Mouse (Mus musculus) erythroblast, embryonic 14.5 days (primary cell): ENCODE results near the gene Gm10309. TPM values are rescaled to one million over a fixed set of nuclear protein-coding genes. Genes with fewer than 3 reads are reported as not detected.

Source experiments
- H3K27me3 ChIP-seq: 2 replicates; pipeline ENCODE4 v1.6.1; 2012; ENCODE audit warnings: inconsistent platforms; ENCODE audit not compliant: control insufficient read depth
- H3K36me3 ChIP-seq: 2 replicates; pipeline ENCODE4 v1.6.1; 2012; ENCODE audit warnings: mild to moderate bottlenecking, inconsistent platforms; ENCODE audit not compliant: control insufficient read depth
- H3K4me1 ChIP-seq: 2 replicates; pipeline ENCODE4 v1.6.1; 2012; ENCODE audit warnings: inconsistent platforms; ENCODE audit not compliant: control insufficient read depth
- H3K4me3 ChIP-seq: replicated peaks from 2 replicates; pipeline ENCODE3; 2012; ENCODE audit warnings: moderate library complexity, mild to moderate bottlenecking, inconsistent platforms
- H3K9me3 ChIP-seq: 2 replicates; pipeline ENCODE4 v1.6.1; 2012; ENCODE audit warnings: low read length, inconsistent platforms, mixed read lengths; ENCODE audit not compliant: control insufficient read depth
- GATA1 ChIP-seq: IDR thresholded peaks from 2 replicates; pipeline ENCODE4 v1.6.1; 2012; ENCODE audit warnings: low read length, inconsistent platforms, mixed read lengths
- TAL1 ChIP-seq: IDR thresholded peaks from 3 replicates; pipeline ENCODE4 v1.6.1; 2012; ENCODE audit warnings: low read length, inconsistent platforms, mixed read lengths
- polyA plus RNA-seq: library from polyadenylated mRNA; stranded (reverse); fragments of >175 nt; gene quantifications from 2 replicates; pipeline ENCODE4 v1.2.3, GENCODE M21; 2012

Gene Gm10309
- polyA plus RNA-seq: 0.02 TPM in 1 of 2 replicates, not detected in the other

DNA sequence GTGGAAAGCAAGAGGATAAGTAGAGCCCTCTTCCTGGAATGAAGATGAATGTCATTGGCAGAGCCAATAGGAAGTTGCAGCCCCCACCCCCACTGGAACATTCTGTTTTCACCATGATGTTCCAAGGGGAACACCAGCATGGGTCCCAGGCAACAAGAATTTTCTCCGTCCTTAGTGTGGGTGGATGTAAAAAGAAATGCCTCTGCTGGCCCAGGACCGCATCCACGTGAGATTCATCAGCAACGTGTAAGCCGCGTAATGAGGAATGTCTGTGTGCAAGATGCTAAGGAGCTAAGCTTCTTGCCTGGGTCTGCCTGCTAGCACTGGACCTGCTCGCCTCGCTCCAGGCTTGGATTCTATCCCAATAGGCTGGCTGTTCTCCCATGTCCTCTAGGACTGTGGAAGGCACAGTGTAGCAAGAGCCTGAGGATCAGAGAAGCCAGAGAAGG lies at the start of gene Gm10309:
Gene Gm10309 (minus strand): TSS at position 50 of the 449 bp plus-strand sequence.
- TF ChIP-seq GATA1 (no peak), TAL1 (no peak)
- no peak within 1 kb of the TSS for H3K4me3 ChIP-seq
- H3K4me1 ChIP-seq: no peaks in the 10 kb centered on the region
- no peaks in the 10 kb centered on the region for H3K27me3 ChIP-seq
- H3K9me3 ChIP-seq: no peaks in the 10 kb centered on the region
- no peaks in the 10 kb centered on the region for H3K36me3 ChIP-seq

DNA sequence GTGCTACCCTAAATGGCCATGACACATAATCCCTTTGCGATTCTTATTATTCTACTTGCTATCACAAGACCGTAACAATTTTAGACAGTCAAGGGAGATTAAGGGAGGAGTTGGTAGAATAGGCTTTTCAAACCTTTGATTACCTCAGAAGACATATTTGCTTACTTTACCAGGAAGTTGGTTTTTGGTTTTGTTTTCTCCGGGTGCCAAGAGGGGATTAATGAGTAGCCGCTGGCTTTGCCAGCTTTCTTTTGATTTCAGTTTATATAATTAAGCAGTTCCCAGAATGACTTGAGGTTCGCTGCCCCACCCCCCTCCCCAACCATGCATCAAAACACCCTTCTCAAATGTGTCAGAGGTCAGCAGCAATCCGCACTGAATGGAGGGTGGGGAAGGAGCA lies 47.0 kb upstream of the Gm10309 start:
- no peak overlapping the region for H3K4me3 ChIP-seq
- H3K4me1 ChIP-seq: no peaks in the 10 kb centered on the region
- H3K36me3 ChIP-seq: no peaks in the 10 kb centered on the region
- no peaks in the 10 kb centered on the region for H3K27me3 ChIP-seq
- TF ChIP-seq TAL1 (no peak), GATA1 (no peak)
- no peaks in the 10 kb centered on the region for H3K9me3 ChIP-seq

DNA sequence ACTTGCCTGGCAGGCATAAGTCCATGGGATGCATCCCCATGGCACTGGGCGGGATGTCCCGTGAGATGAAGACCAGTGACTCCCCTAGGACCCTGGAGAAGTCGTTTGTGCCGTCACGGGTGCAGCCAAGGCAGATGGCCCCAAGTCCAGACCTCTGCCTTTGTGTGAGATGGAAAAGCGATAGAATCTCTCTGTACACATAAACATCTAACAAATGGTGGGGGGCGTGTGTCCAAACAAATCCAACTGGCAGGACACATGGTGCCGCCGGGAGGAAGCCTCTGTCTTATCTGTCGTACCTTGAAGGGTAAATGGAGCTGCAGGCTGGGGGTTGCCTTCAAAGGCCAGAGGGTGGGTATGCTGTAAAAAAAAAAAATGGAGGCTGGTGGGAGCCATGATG lies 46.5 kb upstream of the Gm10309 start:
- Histone ChIP-seq H3K9me3 (no peaks in the 10 kb centered on the region), H3K27me3 (no peaks in the 10 kb centered on the region), H3K36me3 (no peaks in the 10 kb centered on the region), H3K4me3 (no peak overlapping the region), H3K4me1 (no peaks in the 10 kb centered on the region)
- TF ChIP-seq GATA1 (no peak), TAL1 (no peak)

DNA sequence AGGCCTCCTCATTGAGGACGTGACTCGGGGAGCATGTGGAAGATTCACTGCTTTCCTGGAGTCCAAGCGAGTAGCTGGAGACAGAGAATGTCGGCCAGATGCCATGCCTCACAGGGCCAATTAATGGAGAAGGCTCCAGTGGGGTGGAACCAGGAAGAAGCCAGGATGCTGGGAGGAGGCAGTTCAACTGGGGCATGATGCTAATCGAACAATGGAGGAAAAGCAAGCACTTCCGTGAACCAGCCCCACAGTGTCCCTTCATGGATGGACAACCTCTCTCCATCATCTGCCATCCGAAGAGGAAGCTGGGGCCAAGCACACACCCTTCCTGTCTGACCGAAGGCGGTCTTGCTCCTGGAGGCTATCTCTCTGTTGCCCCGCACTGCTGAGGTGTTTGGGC lies 44.1 kb upstream of the Gm10309 start:
- TF ChIP-seq TAL1 (no peak), GATA1 (no peak)
- Histone ChIP-seq H3K4me3 (no peak overlapping the region), H3K27me3 (no peaks in the 10 kb centered on the region), H3K4me1 (no peaks in the 10 kb centered on the region), H3K36me3 (no peaks in the 10 kb centered on the region), H3K9me3 (no peaks in the 10 kb centered on the region)

DNA sequence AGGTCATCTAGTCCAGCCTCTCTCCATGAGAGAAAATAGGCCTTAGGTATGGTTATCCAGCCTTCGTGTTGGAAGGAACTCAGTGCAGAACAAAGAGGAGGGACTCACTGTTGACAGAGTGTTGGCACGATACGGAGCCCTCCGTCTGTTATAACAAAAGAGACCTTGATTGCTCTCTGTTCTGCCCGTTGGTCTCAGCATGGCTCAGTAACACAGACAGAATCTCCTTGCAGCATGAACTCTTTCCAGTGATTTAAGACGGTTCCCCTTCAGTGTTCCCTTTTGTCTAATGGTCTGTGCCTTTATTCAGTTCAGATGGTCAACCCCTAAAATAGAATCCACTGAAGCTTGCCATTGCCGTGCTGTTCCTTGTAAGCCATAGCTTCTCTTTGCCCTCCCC lies 41.5 kb upstream of the Gm10309 start:
- Histone ChIP-seq H3K27me3 (no peaks in the 10 kb centered on the region), H3K9me3 (no peaks in the 10 kb centered on the region), H3K4me3 (no peak overlapping the region), H3K36me3 (no peaks in the 10 kb centered on the region), H3K4me1 (no peaks in the 10 kb centered on the region)
- no peak for TF ChIP-seq TAL1
- TF ChIP-seq GATA1: no peak

DNA sequence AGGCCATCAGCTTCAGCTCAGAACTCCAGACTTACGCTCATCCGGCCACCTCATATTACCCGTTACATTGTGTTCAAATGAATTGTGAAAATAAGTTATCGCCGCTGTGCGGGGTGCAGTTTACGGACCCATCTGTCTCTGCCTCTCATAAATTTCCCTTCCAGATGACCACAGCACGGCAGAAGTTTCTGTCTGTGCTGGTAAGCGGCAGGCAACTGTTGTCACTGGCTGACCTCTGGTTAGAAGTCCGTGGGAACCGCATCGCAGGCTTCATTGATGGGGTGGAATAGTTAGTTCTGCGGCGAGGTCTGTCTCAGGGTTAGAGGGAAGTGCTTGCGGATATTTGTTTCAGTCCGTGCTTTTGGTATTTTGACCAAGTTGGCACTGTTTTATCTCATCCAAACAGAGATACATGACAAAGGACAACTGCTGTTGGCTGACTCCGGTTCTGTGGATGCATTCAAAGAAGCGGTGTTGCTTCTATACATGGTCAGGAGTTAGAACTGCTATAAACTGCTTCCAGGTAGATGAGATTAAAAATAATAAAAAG lies 34.9 kb upstream of the Gm10309 start:
- Histone ChIP-seq H3K9me3 (no peaks in the 10 kb centered on the region), H3K27me3 (no peaks in the 10 kb centered on the region), H3K4me1 (no peaks in the 10 kb centered on the region), H3K36me3 (no peaks in the 10 kb centered on the region), H3K4me3 (no peak overlapping the region)
- TF ChIP-seq TAL1: no peak
- no peak for TF ChIP-seq GATA1

DNA sequence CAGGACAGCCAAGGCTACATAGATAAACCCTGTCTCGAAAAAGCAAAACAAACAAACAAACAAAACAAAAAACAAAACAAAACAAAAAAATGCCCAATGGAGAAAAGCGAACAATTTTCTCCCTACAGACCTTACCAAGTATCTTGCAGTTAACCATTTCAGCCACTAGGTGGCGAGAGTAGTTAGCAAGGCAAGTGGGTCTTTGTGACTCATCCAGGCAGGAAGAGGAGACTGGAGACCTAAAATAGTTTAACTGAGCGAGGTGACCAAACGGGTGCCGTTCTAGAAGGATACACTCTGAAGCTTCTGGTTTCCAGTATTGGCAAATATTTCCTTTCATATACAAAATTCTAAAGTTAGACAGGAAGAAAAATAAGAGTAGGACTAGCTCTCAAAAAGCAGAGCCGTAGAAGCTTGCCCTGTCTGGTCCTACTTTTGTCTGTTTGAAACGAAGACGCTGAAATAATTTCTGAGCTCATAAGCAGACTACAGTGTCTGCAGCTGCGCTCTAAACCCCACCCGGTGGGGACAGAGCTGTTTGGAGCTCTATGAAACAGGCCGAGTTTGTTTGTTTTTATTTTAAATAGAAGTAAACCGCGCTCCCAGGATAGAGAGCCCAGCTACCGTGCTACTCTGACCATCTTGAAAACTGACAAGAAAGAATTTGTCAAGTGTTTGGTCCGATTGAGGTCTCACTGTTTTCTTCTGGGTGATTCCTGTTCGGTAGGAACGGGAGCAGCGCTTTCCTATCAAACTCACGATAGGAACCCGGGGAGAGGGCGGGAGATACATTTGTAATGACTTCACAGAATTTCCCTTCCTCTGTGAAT lies 31.0 kb upstream of the Gm10309 start:
- Histone ChIP-seq H3K36me3 (no peaks in the 10 kb centered on the region), H3K4me1 (no peaks in the 10 kb centered on the region), H3K9me3 (no peaks in the 10 kb centered on the region), H3K27me3 (no peaks in the 10 kb centered on the region), H3K4me3 (no peak overlapping the region)
- TF ChIP-seq GATA1: no peak

DNA sequence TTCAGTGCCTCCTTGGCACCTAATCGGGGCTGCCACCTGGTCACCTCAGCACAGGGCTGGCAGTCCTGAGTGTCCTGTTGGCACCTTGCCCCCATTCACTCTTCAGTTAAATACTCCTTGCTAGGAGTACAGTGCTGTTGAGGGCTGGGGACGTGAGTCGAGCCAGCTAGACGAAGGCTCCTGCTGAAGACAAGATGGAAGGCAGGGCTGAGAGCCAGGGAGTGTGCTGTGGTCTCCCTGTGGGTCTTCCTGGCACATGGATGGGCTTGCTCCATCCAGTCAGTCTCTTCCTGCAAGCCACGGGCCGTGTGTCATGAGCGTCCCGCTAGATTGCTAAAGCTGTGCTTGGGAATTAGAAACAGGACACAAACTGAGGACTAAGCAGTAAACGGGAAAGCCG lies 30.1 kb upstream of the Gm10309 start:
- no peaks in the 10 kb centered on the region for H3K9me3 ChIP-seq
- TF ChIP-seq TAL1 (no peak), GATA1 (no peak)

DNA sequence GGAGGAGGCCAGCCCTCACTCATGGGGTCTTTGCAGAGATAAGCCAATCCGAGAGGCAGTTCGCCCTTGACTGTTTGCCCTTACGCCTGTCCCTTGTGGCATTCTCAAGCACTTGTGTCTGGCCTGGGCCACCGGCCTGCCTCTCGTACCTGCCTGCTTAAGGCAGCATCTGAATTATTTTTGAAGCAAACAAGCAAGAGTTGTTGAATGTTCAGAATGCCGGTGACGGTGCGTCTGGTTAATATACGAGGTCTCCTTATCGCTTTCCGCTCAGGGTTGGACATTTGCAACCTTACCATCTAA lies 28.5 kb upstream of the Gm10309 start:
- no peak for TF ChIP-seq GATA1
- H3K9me3 ChIP-seq: no peaks in the 10 kb centered on the region
- H3K36me3 ChIP-seq: no peaks in the 10 kb centered on the region
- no peaks in the 10 kb centered on the region for H3K4me1 ChIP-seq
- H3K27me3 ChIP-seq: no peaks in the 10 kb centered on the region
- no peak overlapping the region for H3K4me3 ChIP-seq

More for the DNA sequence above, 30.1 kb upstream of the Gm10309 start:
- no peaks in the 10 kb centered on the region for H3K4me1 ChIP-seq
- H3K4me3 ChIP-seq: no peak overlapping the region
- no peaks in the 10 kb centered on the region for H3K36me3 ChIP-seq
- no peaks in the 10 kb centered on the region for H3K27me3 ChIP-seq

DNA sequence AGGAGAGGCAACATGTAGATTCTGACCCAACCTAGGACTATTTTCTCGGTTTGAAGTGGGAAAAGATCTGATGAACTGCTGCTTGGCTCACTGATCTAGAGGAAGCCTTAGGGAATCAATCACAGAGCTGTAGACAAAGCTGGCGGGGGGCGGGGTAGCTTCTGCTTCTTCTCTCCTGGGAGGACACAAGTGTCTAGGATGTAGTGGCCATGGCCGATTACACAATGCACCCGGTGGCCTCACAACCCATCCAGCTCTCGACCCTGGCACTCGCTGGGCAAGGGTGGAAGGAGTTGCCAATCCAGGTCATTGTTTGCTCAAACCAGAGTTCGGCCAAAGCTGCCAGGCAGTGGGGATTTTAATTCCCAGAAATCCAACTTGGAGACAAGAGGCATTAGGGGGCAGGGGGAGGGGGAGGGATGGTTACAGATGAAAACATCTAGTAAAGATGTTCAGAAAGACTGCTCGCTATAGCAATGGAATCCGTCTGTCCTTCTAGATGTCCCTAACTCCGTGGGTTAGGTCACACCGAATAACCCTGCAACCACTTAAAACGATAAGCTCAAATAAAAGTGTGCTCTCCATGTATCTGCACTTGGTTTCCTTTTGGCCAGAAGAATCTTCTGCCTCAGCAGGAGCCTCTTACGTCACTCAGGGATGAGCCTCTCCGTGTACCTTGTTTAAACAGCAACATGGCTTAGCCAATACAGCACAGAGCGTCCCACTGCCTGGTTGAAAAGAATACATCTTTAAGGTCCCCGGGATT lies 27.9 kb upstream of the Gm10309 start:
- H3K4me3 ChIP-seq: no peak overlapping the region
- H3K27me3 ChIP-seq: no peaks in the 10 kb centered on the region
- H3K9me3 ChIP-seq: no peaks in the 10 kb centered on the region
- H3K4me1 ChIP-seq: no peaks in the 10 kb centered on the region
- H3K36me3 ChIP-seq: no peaks in the 10 kb centered on the region
- TF ChIP-seq GATA1: no peak
